Mouse (Mus musculus): ENCODE results near the gene Ldlrad1.

GRCm38 (mm10) chr4:107252522-107252921, 43.5 kb downstream of the Ldlrad1 start:
- TF ChIP-seq ZC3H11A (IDR thresholded peaks at IDR 0.05; ENCODE audit: borderline replicate concordance, low read depth, low read length) (no peak), ZNF384 (IDR thresholded peaks at IDR 0.05; ENCODE audit: low read depth, low read length) (no peak), HCFC1 (IDR thresholded peaks at IDR 0.05; ENCODE audit: borderline replicate concordance, insufficient read depth, low read length) (no peak; the same call in 1 of the 2 replicates)

All from ES-E14 (cell line).